ENCODE assay signal across 10 mouse cellular contexts in the genomic region with DNA sequence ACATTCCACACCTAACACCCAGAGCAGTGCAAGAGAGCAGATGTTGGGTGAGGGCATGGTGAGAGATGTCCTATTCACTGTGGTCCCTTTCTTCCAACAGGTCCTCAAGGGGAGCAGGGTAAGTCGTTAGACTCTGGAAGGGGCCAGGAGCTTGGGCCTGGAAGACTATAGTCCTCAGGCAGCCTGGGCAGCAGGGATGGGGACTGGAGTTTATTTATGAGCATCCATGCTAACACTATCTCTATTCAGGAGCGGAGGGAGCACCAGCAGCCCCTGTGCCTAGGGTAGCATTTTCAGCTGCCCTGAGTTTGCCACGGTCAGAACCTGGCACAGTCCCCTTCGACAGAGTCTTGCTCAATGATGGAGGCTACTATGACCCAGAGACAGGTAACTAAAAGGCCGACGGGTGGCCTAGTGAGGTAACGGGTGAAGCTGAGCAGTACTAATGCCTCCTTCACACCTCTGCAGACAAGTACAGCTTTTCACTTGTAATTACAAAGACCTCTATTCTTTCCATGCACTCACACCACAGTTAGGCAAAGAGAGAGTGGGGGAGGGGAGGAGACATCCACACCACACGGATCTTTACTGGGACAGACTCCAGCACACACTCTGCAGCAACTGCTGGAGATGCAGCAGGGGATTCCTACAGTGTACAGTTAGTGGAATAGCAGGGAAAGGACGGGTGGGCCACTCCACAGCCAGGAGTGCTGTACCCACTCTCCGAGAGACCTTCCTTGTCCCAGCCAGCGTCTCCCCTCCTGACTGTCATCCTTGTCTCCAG. TPM values are rescaled to one million over a fixed set of nuclear protein-coding genes. Genes with fewer than 3 reads are reported as not detected.
A peak's percentile ranks its signal among the peaks of the same experiment; 100 is the strongest.
DNase-seq lines count a peak whose midpoint lies in the region; ATAC-seq and TF ChIP-seq lines count a peak whose summit lies in the region.
"Had no signal": no experiment of that assay in that cellular context is flagged by ENCODE, and none has a peak within 500 bp of the region (broad histone marks: within the 10 kb centered on the region; RNA-seq: fewer than 3 reads in every experiment).

No protein-coding gene starts in this region.

- peaks cover 5% of the 10 kb centered on the region for H3K36me3 ChIP-seq in heart, embryonic 16.5 days (ENCODE audit: control insufficient read depth, insufficient read depth)
- no peaks in the 10 kb centered on the region for H3K36me3 ChIP-seq in testis, adult 2 months (ENCODE audit: control insufficient read depth, insufficient read depth, low read length)
- H3K36me3 ChIP-seq in limb, embryonic 12.5 days, result peaks cover 47% of the 10 kb centered on the region

- no peaks in the 10 kb centered on the region for H3K9me3 ChIP-seq in heart, embryonic 16.5 days (replicated peaks; ENCODE audit: control insufficient read depth, low read length)
- H3K9me3 ChIP-seq in limb, embryonic 12.5 days, result no peaks in the 10 kb centered on the region

- no peaks in the 10 kb centered on the region for H3K27me3 ChIP-seq in heart, embryonic 16.5 days (ENCODE audit: control insufficient read depth, insufficient read depth, low read length)
- H3K27me3 ChIP-seq in testis, adult 2 months (ENCODE audit: control insufficient read depth, insufficient read depth, low read length), result no peaks in the 10 kb centered on the region
- no peaks in the 10 kb centered on the region for H3K27me3 ChIP-seq in limb, embryonic 12.5 days

- peaks cover 32% of the 10 kb centered on the region for H3K4me1 ChIP-seq in heart, embryonic 16.5 days (ENCODE audit: control insufficient read depth, insufficient read depth, low read length)
- peaks cover 21% of the 10 kb centered on the region for H3K4me1 ChIP-seq in testis, adult 2 months (ENCODE audit: control insufficient read depth, insufficient read depth, low read length)
- peaks cover 66% of the 10 kb centered on the region for H3K4me1 ChIP-seq in limb, embryonic 12.5 days (replicated peaks)

- 74% methylated on average over 11 of the region's 11 CpGs for WGBS in heart, embryonic 16.5 days
- 72% methylated on average over 11 of the region's 11 CpGs for WGBS in limb, embryonic 12.5 days

- no peak overlapping the region for H3K27ac ChIP-seq in heart, embryonic 16.5 days (ENCODE audit: low read length)
- no peak overlapping the region for H3K27ac ChIP-seq in testis, adult 2 months (ENCODE audit: control insufficient read depth, insufficient read depth, low read depth, low read length)
- peak overlapping the region; percentile 64 for H3K27ac ChIP-seq in limb, embryonic 12.5 days

- no peak for DNase-seq in heart, adult 9 months (ENCODE audit: low spot score in 2 of 2)
- DNase-seq in testis, postnatal 14 days (ENCODE audit: low spot score), result no peak
- no peak for DNase-seq in urinary bladder, postnatal 36 days (ENCODE audit: low spot score in 2 of 2)
- DNase-seq in adrenal gland, postnatal 25 days, result no peak
- DNase-seq: gastrocnemius, postnatal 14 days; right cerebral cortex, adult 18-20 months; thymus, adult 2 months had no signal

- no peak for ATAC-seq in heart, embryonic 16.5 days (replicated peaks; ENCODE audit: extremely low read depth, insufficient read depth, low FRiP score)
- no peak for ATAC-seq in limb, embryonic 12.5 days (ENCODE audit: insufficient number of reproducible peaks, insufficient read depth, low FRiP score, low TSS enrichment, low read depth)

- H3K9ac ChIP-seq in heart, embryonic 16.5 days (ENCODE audit: low read length), result no peak overlapping the region
- H3K9ac ChIP-seq in limb, embryonic 12.5 days (replicated peaks), result no peak overlapping the region

- no peak for TF ChIP-seq CTCF in testis, adult 2 months (IDR thresholded peaks at IDR 0.05; ENCODE audit: control insufficient read depth, insufficient read depth, insufficient replicate concordance, low read depth, low read length)

- H3K4me3 ChIP-seq in heart, embryonic 16.5 days (ENCODE audit: low read length), result no peak overlapping the region
- peak overlapping the region; percentile 78 for H3K4me3 ChIP-seq in testis, adult 2 months (ENCODE audit: control insufficient read depth, low read depth, low read length)
- no peak overlapping the region; the same call in 1 of the 2 replicates for H3K4me3 ChIP-seq in limb, embryonic 12.5 days (replicated peaks)

- TF ChIP-seq POLR2A in testis, adult 2 months (IDR thresholded peaks at IDR 0.05; ENCODE audit: control insufficient read depth, low read depth, low read length), result no peak; the same call in 1 of the 2 replicates

- H3K4me2 ChIP-seq in heart, embryonic 16.5 days (ENCODE audit: low read depth, low read length), result peak overlapping the region; percentile 73; the same call in 1 of the 2 replicates
- no peak overlapping the region; the same call in 1 of the 2 replicates for H3K4me2 ChIP-seq in limb, embryonic 12.5 days

RNA-seq across cellular contexts. Expression of a gene that starts 1.2 kb away (rescaled TPM):
- polyA plus RNA-seq in heart, embryonic 16.5 days (2015; fragmentation: Nextera tagmentation; extraction: Ambion mirVana), result 12.9 and 15.0 TPM in 2 replicates
- 6.0 and 10.3 TPM in 2 replicates for polyA plus RNA-seq in testis, adult 2 months (2012; rRNA removed)
- 11.7 and 14.6 TPM in 2 replicates for polyA plus RNA-seq in limb, embryonic 12.5 days (2016; fragmentation: Nextera tagmentation; extraction: Ambion mirVana)
- total RNA-seq in adrenal gland, postnatal 25 days (2021), result 28.5 and 58.5 TPM in 2 replicates

RNA-seq across cellular contexts. Expression of a gene that starts 6.8 kb away (rescaled TPM):
- 145 and 157 TPM in 2 replicates for polyA plus RNA-seq in heart, embryonic 16.5 days (2015; fragmentation: Nextera tagmentation; extraction: Ambion mirVana)
- polyA plus RNA-seq in testis, adult 2 months (2012; rRNA removed), result 5.7 and 6.5 TPM in 2 replicates
- 221 and 225 TPM in 2 replicates for polyA plus RNA-seq in limb, embryonic 12.5 days (2016; fragmentation: Nextera tagmentation; extraction: Ambion mirVana)
- total RNA-seq in adrenal gland, postnatal 25 days (2021), result 41.3 and 57.2 TPM in 2 replicates

RNA-seq across cellular contexts. Expression of a gene that starts 12.4 kb away (rescaled TPM):
- 349 and 355 TPM in 2 replicates for polyA plus RNA-seq in heart, embryonic 16.5 days (2015; fragmentation: Nextera tagmentation; extraction: Ambion mirVana)
- polyA plus RNA-seq in testis, adult 2 months (2012; rRNA removed), result 184 and 197 TPM in 2 replicates
- polyA plus RNA-seq in limb, embryonic 12.5 days (2016; fragmentation: Nextera tagmentation; extraction: Ambion mirVana), result 351 and 355 TPM in 2 replicates
- 190 and 207 TPM in 2 replicates for total RNA-seq in adrenal gland, postnatal 25 days (2021)

RNA-seq across cellular contexts. Expression of a gene that starts 25.4 kb away (rescaled TPM):
- polyA plus RNA-seq in heart, embryonic 16.5 days (2015; fragmentation: Nextera tagmentation; extraction: Ambion mirVana), result 2.6 and 2.7 TPM in 2 replicates
- polyA plus RNA-seq in testis, adult 2 months (2012; rRNA removed), result 0.69 and 0.77 TPM in 2 replicates
- polyA plus RNA-seq in limb, embryonic 12.5 days (2016; fragmentation: Nextera tagmentation; extraction: Ambion mirVana), result 4.1 and 4.4 TPM in 2 replicates
- 1.0 TPM in 1 of 2 replicates, not detected in the other for total RNA-seq in adrenal gland, postnatal 25 days (2021)

RNA-seq across cellular contexts. Expression of a gene that starts 31.5 kb away (rescaled TPM):
- polyA plus RNA-seq in heart, embryonic 16.5 days (2015; fragmentation: Nextera tagmentation; extraction: Ambion mirVana), result 10.8 and 11.8 TPM in 2 replicates
- polyA plus RNA-seq in testis, adult 2 months (2012; rRNA removed), result 489 and 539 TPM in 2 replicates
- polyA plus RNA-seq in limb, embryonic 12.5 days (2016; fragmentation: Nextera tagmentation; extraction: Ambion mirVana), result 35.8 and 42.0 TPM in 2 replicates
- total RNA-seq in adrenal gland, postnatal 25 days (2021), result 12.1 and 17.3 TPM in 2 replicates

Comparison
In these comparisons a context has a peak if more than half of its experiments do, and no peak if none do; other contexts are left out.
1. RNA of a gene that starts 6.8 kb away (polyA plus RNA-seq): 221 to 225 TPM in limb, embryonic 12.5 days and 145 to 157 TPM in heart, embryonic 16.5 days; 5.7 to 6.5 TPM in testis, adult 2 months; every median in the first group is over 10 times any median in the second.